Mouse (Mus musculus) liver, postnatal 0 days (tissue): ENCODE measurements around the gene Rnase11.

ENCODE experiments used
- CTCF ChIP-seq: sonication (generic); IDR thresholded peaks from 2 replicates; pipeline ENCODE4 v1.5.1; 2016; ENCODE audit warnings: antibody characterized with exemption, low read depth
- EP300 ChIP-seq: IDR thresholded peaks from 2 replicates; pipeline ENCODE4 v1.6.1; 2016; ENCODE audit warnings: antibody characterized with exemption, low read depth, mild to moderate bottlenecking

GRCm38 (mm10) chr14:51023457-51023856, 26.5 kb downstream of the Rnase11 start:
- TF ChIP-seq EP300 (no peak), CTCF (no peak)
